Mouse (Mus musculus) myocyte (in vitro differentiated cells): ENCODE results near the gene Cds1.

Experiments
- MAX ChIP-seq: IDR thresholded peaks from one replicate; pipeline ENCODE4 v1.6.1; 2011; ENCODE audit warnings: low read depth, mild to moderate bottlenecking, control low read depth
- MYOG ChIP-seq, 3 experiments: IDR thresholded peaks; one replicate each; pipeline ENCODE4 v1.6.1; 2011; ENCODE audit warnings: control low read depth in 2 of 3, low read depth in 2 of 3, mild to moderate bottlenecking in 2 of 3; ENCODE audit not compliant: insufficient read length in 2 of 3, control insufficient read depth in 1 of 3, insufficient read depth in 1 of 3
- POLR2A ChIP-seq: IDR thresholded peaks from one replicate; pipeline ENCODE4 v1.6.1; 2011; ENCODE audit warnings: low read depth, mild to moderate bottlenecking, control low read depth, moderate library complexity; ENCODE audit not compliant: insufficient read length
- POLR2AphosphoS2 ChIP-seq: IDR thresholded peaks from one replicate; pipeline ENCODE4 v1.6.1; 2011; ENCODE audit warnings: low read depth, control low read depth; ENCODE audit not compliant: insufficient read length
- REST ChIP-seq: IDR thresholded peaks from one replicate; pipeline ENCODE4 v1.6.1; 2011; ENCODE audit warnings: mild to moderate bottlenecking, control low read depth, moderate library complexity; ENCODE audit not compliant: insufficient read depth, insufficient read length
- USF1 ChIP-seq: IDR thresholded peaks from one replicate; pipeline ENCODE4 v1.6.1; 2011; ENCODE audit warnings: low read depth, mild to moderate bottlenecking, control low read depth, moderate library complexity

DNA sequence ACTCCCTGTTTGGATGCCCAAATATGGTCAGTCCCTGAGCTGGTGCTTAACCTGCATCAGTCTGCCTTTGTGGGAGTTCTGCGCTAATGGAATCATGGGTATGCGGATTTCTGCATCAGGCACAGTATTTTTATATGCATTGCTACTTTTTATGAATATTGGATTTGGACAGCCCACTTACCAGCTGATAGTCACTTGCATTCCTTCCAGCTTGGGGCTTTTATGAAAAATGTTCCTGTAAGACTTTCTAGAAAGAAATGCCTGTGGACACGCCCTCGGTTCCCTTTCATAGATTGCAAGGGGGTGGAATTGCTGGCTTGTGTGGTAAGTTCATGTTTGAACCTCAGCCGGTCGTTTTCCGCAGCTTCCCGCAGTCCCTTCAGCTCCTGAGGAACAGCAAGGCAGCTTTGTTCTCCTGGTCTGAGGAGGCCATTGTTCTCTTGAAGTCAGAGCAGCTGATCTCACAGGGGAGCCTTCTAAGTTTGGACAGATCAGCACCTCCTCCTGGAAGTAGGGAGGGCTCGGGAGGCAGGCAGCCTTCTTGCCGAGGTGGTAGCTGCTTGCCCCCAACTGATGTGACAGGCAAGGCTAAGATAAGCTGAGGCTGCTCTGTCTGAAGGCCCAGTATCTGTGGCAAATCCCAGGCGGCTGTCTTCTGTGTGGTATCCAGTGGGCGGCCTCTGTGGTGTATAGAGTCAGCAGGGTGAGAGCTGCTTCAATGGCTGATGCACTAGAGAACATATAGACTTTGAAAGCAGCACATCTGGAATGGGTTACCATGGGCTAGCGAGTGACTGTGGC, 60.4 kb downstream of the Cds1 start:
- TF ChIP-seq POLR2A (no peak), MAX (no peak), USF1 (no peak), REST (no peak), POLR2AphosphoS2 (no peak), MYOG (IDR thresholded peaks at IDR 0.05; ENCODE audit: control insufficient read depth in 1 of 3, insufficient read depth in 1 of 3, insufficient read length in 2 of 3, low read depth in 2 of 3) (no peak)
